Mouse (Mus musculus) G1E (cell line): ENCODE measurements around the gene Gm4871.

Source experiments
- CTCF ChIP-seq: IDR thresholded peaks from 2 replicates; pipeline ENCODE4 v1.5.1; 2012; ENCODE audit warnings: low read depth, low read length, inconsistent platforms, mixed read lengths
- GATA1 ChIP-seq: IDR thresholded peaks from 2 replicates; pipeline ENCODE4 v1.6.1; 2012; ENCODE audit warnings: borderline replicate concordance, low read length, inconsistent platforms, mixed read lengths
- TAL1 ChIP-seq: conservative IDR thresholded peaks from 2 replicates; pipeline ENCODE4 v1.6.1; 2012; ENCODE audit warnings: low read depth, low read length, inconsistent platforms, mixed read lengths

GRCm38 (mm10) chr5:145003362-145003761 lies 29.2 kb downstream of the Gm4871 start:
- TF ChIP-seq GATA1 (no peak), CTCF (no peak), TAL1 (no peak)
